Mouse (Mus musculus): ENCODE results near the gene Slc44a5. TPM values are rescaled to one million over a fixed set of nuclear protein-coding genes. Genes with fewer than 3 reads are reported as not detected.

The Slc44a5 gene
- polyA plus RNA-seq, 1 experiment from 2014 or later: 0.56 TPM

DNA sequence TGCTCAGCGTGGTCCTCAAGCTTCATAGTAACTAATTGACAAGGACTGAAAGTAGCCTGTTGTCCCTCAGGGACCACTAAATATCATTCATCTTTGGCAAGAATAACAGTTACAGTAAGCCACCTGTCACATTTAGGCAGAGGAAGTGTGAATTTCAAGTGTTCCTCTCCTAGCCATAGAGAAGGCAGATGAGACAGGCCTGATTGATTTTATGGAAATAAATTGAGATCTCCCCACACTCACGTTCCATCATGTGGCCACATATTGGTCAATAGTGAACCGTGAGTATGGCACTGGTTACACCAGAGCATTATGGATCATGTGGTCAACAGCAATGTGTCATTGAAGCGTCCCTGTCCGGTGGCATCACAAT is 199.3 kb downstream of the Slc44a5 start:
- WGBS: 87% methylated on average over 5 of the region's 5 CpGs
- no peak for ATAC-seq
- H3K9ac ChIP-seq (ENCODE audit: low read depth, low read length): no peak overlapping the region

DNA sequence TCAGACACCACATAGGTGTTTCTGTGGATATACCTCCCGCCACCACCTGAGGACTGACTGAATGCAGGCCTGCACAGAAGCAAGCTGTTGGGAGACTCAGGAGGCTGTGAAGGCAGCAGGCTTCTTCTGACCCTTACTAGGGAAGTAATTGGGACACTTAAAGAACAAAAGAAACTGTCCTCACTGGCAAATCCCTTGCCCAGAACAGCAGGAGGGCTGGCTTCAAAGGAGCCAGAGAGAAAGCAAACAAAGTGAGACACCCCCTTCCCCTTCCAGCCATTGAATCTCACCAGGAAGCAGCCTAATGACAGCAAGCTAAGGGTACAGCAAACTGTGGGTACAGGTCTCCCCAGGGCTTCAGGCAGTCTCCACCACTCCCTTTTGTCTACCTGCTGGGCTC is 200.3 kb downstream of the Slc44a5 start:
- H3K36me3 ChIP-seq (ENCODE audit: control insufficient read depth, insufficient read depth, low read length): no peaks in the 10 kb centered on the region
- no peak overlapping the region for H3K27ac ChIP-seq (ENCODE audit: low read length)
- no peak overlapping the region for H3K9ac ChIP-seq (ENCODE audit: low read depth, low read length)
- H3K4me1 ChIP-seq (ENCODE audit: control insufficient read depth, insufficient read depth, low read length): no peaks in the 10 kb centered on the region
- WGBS: 73% methylated on average over 1 of the region's 1 CpGs
- no peak overlapping the region for H3K4me2 ChIP-seq (ENCODE audit: low read depth, low read length)
- no peak for ATAC-seq
- no peak overlapping the region for H3K4me3 ChIP-seq (ENCODE audit: low read length)
- no peaks in the 10 kb centered on the region for H3K9me3 ChIP-seq (ENCODE audit: control insufficient read depth, low read length)
- H3K27me3 ChIP-seq (replicated peaks; ENCODE audit: control insufficient read depth, insufficient read depth, low read length): no peaks in the 10 kb centered on the region

More for the DNA sequence above, 199.3 kb downstream of the Slc44a5 start:
- no peak overlapping the region for H3K4me3 ChIP-seq (ENCODE audit: low read length)
- no peaks in the 10 kb centered on the region for H3K9me3 ChIP-seq (ENCODE audit: control insufficient read depth, low read length)
- H3K27ac ChIP-seq (ENCODE audit: low read length): no peak overlapping the region
- no peaks in the 10 kb centered on the region for H3K27me3 ChIP-seq (replicated peaks; ENCODE audit: control insufficient read depth, insufficient read depth, low read length)
- no peaks in the 10 kb centered on the region for H3K4me1 ChIP-seq (ENCODE audit: control insufficient read depth, insufficient read depth, low read length)
- no peak overlapping the region for H3K4me2 ChIP-seq (ENCODE audit: low read depth, low read length)
- H3K36me3 ChIP-seq (ENCODE audit: control insufficient read depth, insufficient read depth, low read length): no peaks in the 10 kb centered on the region

DNA sequence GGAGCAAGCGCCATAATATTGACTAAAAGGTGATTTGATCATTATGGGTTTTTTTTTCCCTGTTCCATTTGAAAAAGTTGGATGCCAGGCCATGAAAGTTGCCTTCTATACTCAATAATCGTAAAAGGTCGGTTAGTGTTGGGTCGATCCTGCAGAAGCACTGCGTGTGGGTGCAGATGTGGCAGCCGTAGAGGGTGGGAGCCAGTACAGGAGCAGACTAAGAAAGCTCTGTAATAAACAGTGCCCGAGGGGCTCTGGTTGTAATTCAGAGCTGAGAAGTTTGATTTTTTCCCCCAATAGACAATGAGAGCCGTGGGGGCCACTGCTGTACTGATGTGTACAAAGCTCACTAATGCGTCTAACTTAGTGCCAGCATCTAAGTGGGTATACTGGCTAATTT is 200.8 kb downstream of the Slc44a5 start:
- H3K36me3 ChIP-seq (ENCODE audit: control insufficient read depth, insufficient read depth, low read length): no peaks in the 10 kb centered on the region
- H3K27ac ChIP-seq (ENCODE audit: low read length): no peak overlapping the region
- WGBS: 58% methylated on average over 9 of the region's 9 CpGs
- H3K9me3 ChIP-seq (ENCODE audit: control insufficient read depth, low read length): no peaks in the 10 kb centered on the region
- no peak for ATAC-seq
- no peak overlapping the region for H3K4me2 ChIP-seq (ENCODE audit: low read depth, low read length)
- H3K9ac ChIP-seq (ENCODE audit: low read depth, low read length): no peak overlapping the region
- H3K4me1 ChIP-seq (ENCODE audit: control insufficient read depth, insufficient read depth, low read length): no peaks in the 10 kb centered on the region
- no peaks in the 10 kb centered on the region for H3K27me3 ChIP-seq (replicated peaks; ENCODE audit: control insufficient read depth, insufficient read depth, low read length)
- no peak overlapping the region for H3K4me3 ChIP-seq (ENCODE audit: low read length)

DNA sequence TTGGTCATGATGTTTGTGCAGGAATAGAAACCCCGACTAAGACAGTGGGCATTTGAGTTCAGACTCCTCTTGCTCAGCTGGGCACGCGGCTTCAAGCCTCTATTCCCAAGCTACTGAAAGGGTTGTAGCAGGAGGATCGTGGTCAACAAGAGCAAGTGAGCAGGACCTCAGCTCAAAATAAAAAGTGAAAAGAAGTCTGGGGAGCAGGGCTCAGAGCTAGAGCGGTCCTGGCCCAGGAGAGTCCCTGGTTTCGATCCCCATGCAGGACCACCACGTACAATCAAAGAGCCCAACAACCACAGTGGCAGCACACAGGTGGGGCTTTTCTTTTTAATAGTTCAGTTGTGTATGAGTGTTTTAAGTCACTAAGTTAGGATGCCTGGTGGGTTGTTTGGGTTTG is 201.5 kb downstream of the Slc44a5 start:
- H3K9me3 ChIP-seq (ENCODE audit: control insufficient read depth, low read length): no peaks in the 10 kb centered on the region
- ATAC-seq: no peak

DNA sequence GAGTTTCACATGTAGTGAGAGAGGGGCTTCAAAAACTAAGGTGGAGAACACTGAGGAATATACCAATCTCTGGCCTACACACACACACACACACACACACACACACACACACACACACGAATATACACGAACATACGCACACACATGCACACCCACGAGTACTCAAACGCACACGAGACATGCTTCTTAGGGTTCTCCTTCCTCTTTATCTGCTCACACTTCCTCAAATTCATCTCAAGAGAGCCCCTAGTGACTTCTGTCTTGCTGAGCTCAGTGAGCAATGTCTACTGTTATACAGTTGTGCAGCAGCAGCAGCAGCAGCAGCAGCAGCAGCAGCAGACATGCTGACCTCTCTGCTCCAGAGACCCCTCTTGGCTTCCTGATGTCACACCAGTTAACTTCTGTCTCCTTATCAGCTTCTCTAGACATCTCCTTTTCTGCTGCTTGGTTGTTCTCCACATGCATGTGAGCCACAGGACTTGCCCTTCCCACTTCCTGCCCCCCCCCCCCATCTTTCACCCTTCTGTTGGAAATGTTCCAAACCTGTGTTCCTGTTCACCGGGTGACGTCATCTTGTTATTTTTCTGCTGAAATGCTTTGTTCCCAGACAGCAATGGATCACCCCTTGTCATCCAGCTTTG is 204.5 kb downstream of the Slc44a5 start:
- Histone ChIP-seq H3K27ac (ENCODE audit: low read length) (no peak overlapping the region), H3K27me3 (replicated peaks; ENCODE audit: control insufficient read depth, insufficient read depth, low read length) (no peaks in the 10 kb centered on the region), H3K4me3 (ENCODE audit: low read length) (no peak overlapping the region), H3K4me1 (ENCODE audit: control insufficient read depth, insufficient read depth, low read length) (no peaks in the 10 kb centered on the region), H3K9me3 (ENCODE audit: control insufficient read depth, low read length) (no peaks in the 10 kb centered on the region), H3K4me2 (ENCODE audit: low read depth, low read length) (no peak overlapping the region), H3K9ac (ENCODE audit: low read depth, low read length) (no peak overlapping the region), H3K36me3 (ENCODE audit: control insufficient read depth, insufficient read depth, low read length) (no peaks in the 10 kb centered on the region)
- ATAC-seq: no peak
- 62% methylated on average over 8 of the region's 8 CpGs for WGBS

More for the DNA sequence above, 201.5 kb downstream of the Slc44a5 start:
- Histone ChIP-seq H3K4me1 (ENCODE audit: control insufficient read depth, insufficient read depth, low read length) (no peaks in the 10 kb centered on the region), H3K9ac (ENCODE audit: low read depth, low read length) (no peak overlapping the region), H3K4me2 (ENCODE audit: low read depth, low read length) (no peak overlapping the region), H3K27ac (ENCODE audit: low read length) (no peak overlapping the region), H3K27me3 (replicated peaks; ENCODE audit: control insufficient read depth, insufficient read depth, low read length) (no peaks in the 10 kb centered on the region), H3K36me3 (ENCODE audit: control insufficient read depth, insufficient read depth, low read length) (no peaks in the 10 kb centered on the region), H3K4me3 (ENCODE audit: low read length) (no peak overlapping the region)
- 87% methylated on average over 7 of the region's 7 CpGs for WGBS

DNA sequence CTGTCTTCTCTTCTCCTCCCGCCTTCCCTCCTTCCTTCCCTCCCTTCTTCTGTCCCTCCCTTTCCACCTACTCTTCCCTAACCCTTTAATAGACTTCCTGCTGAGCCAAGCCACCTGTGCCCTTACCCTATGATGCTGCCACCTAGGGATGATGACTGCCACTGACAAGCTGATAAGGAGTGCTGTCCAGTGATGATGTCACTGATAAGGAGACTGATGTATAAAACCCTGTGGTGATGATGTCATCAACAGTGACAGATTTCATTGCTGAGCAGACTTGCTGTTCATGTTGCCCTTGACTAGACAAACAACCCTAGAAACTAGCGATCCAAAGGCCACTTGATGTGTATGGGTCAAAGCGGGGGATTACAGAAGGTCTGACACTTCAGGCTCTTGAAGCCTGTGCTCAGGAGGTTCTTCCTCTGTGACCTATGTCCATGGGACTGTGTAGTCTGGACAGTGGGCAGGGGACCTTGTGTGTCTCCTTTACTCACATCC is 206.2 kb downstream of the Slc44a5 start:
- Histone ChIP-seq H3K27me3 (replicated peaks; ENCODE audit: control insufficient read depth, insufficient read depth, low read length) (no peaks in the 10 kb centered on the region), H3K9me3 (ENCODE audit: control insufficient read depth, low read length) (no peaks in the 10 kb centered on the region), H3K4me3 (ENCODE audit: low read length) (no peak overlapping the region), H3K4me2 (ENCODE audit: low read depth, low read length) (no peak overlapping the region), H3K9ac (ENCODE audit: low read depth, low read length) (no peak overlapping the region), H3K4me1 (ENCODE audit: control insufficient read depth, insufficient read depth, low read length) (no peaks in the 10 kb centered on the region), H3K27ac (ENCODE audit: low read length) (no peak overlapping the region), H3K36me3 (ENCODE audit: control insufficient read depth, insufficient read depth, low read length) (no peaks in the 10 kb centered on the region)
- 89% methylated on average over 2 of the region's 3 CpGs for WGBS
- ATAC-seq: no peak

DNA sequence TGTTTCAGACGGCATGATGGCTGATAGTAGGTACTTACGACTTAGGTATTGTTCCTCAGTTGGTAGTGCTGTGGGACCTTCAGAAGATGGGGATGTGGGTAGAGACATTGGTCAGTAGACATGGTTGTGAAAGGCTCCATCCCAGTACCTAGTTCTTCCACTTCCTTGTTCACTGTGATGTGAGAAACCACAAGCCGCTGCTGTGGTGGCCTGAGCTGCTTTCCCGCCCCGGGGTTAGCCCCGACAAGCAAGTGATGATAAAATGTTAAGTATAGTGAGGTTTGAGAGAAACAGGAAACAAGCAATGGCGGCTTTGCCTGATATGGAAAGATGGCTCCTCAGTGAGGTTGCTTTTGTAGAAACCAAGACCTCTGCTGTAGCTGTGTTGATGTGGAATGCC is 209.8 kb downstream of the Slc44a5 start:
- no peak overlapping the region for H3K4me2 ChIP-seq (ENCODE audit: low read depth, low read length)
- H3K27me3 ChIP-seq (replicated peaks; ENCODE audit: control insufficient read depth, insufficient read depth, low read length): no peaks in the 10 kb centered on the region
- H3K9ac ChIP-seq (ENCODE audit: low read depth, low read length): no peak overlapping the region
- no peaks in the 10 kb centered on the region for H3K36me3 ChIP-seq (ENCODE audit: control insufficient read depth, insufficient read depth, low read length)
- H3K27ac ChIP-seq (ENCODE audit: low read length): no peak overlapping the region
- no peaks in the 10 kb centered on the region for H3K9me3 ChIP-seq (ENCODE audit: control insufficient read depth, low read length)
- WGBS: 81% methylated on average over 7 of the region's 7 CpGs
- no peak for ATAC-seq
- no peaks in the 10 kb centered on the region for H3K4me1 ChIP-seq (ENCODE audit: control insufficient read depth, insufficient read depth, low read length)
- H3K4me3 ChIP-seq (ENCODE audit: low read length): no peak overlapping the region

DNA sequence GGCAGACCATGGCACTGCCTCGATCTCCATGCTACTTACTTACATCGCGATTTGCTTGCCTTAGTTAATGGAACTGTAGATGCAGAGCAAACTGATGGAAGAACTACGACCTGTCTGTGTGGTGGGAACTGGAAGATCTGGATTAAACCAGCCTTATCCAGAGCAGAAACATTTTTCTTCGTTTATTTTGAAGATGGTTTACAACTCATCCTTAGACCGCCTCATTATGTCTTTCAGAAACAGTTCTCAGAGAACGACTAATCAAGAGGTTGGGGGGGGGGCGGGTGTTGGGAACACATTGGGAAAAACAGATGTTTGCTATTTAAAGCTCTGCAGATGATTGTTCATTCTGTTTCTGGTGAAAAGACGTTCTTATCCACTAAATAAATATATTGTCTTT is 210.7 kb downstream of the Slc44a5 start:
- Histone ChIP-seq H3K4me1 (ENCODE audit: control insufficient read depth, insufficient read depth, low read length) (no peaks in the 10 kb centered on the region; the same call in 1 of the 2 replicates), H3K9ac (ENCODE audit: low read depth, low read length) (no peak overlapping the region), H3K27me3 (replicated peaks; ENCODE audit: control insufficient read depth, insufficient read depth, low read length) (no peaks in the 10 kb centered on the region), H3K27ac (ENCODE audit: low read length) (no peak overlapping the region), H3K9me3 (ENCODE audit: control insufficient read depth, low read length) (no peaks in the 10 kb centered on the region), H3K4me3 (ENCODE audit: low read length) (no peak overlapping the region), H3K4me2 (ENCODE audit: low read depth, low read length) (no peak overlapping the region), H3K36me3 (ENCODE audit: control insufficient read depth, insufficient read depth, low read length) (no peaks in the 10 kb centered on the region)
- ATAC-seq: no peak
- 74% methylated on average over 9 of the region's 9 CpGs for WGBS

DNA sequence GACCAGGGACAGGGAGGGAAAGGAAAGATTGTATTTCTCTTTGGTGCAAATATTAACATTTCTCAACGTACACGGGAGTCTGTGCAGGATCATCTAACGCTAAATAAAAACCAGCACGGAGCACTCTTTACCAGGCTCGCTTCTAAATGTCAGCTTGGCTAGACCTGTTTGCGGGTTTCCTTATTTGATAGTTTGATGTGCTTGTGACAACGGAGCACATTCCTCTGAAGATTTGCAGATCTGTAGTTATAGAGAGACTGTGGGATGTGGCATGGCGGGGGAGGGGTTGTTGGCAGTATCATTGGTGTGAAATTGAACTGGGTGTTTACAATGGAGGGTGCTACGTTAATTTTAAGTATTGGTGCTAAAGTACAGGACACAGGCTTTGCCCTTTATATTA is 215.4 kb downstream of the Slc44a5 start:
- H3K4me3 ChIP-seq (ENCODE audit: low read length): no peak overlapping the region
- ATAC-seq: no peak
- no peak overlapping the region for H3K4me2 ChIP-seq (ENCODE audit: low read depth, low read length)
- peaks cover 3% of the 10 kb centered on the region; the same call in 1 of the 2 replicates for H3K4me1 ChIP-seq (ENCODE audit: control insufficient read depth, insufficient read depth, low read length)
- no peak overlapping the region for H3K27ac ChIP-seq (ENCODE audit: low read length)
- H3K9ac ChIP-seq (ENCODE audit: low read depth, low read length): no peak overlapping the region
- 30% methylated on average over 9 of the region's 9 CpGs for WGBS
- H3K27me3 ChIP-seq (replicated peaks; ENCODE audit: control insufficient read depth, insufficient read depth, low read length): no peaks in the 10 kb centered on the region
- no peaks in the 10 kb centered on the region for H3K9me3 ChIP-seq (ENCODE audit: control insufficient read depth, low read length)
- no peaks in the 10 kb centered on the region for H3K36me3 ChIP-seq (ENCODE audit: control insufficient read depth, insufficient read depth, low read length)

All from intestine, embryonic 16.5 days (tissue).